Mouse (Mus musculus) heart, embryonic 14.5 days (tissue): Measurements from ENCODE around the gene Elmo1. TPM values are rescaled to one million over a fixed set of nuclear protein-coding genes. Genes with fewer than 3 reads are reported as not detected.

Experiments
- ATAC-seq: fragments of 200-750 bp; cut with Nextera tagmentation; 2 replicates; pipeline ENCODE4 v1.8.0; 2017; ENCODE audit warnings: low read depth, moderate TSS enrichment; ENCODE audit not compliant: insufficient number of reproducible peaks, insufficient read depth, low FRiP score
- H3K27ac ChIP-seq, 2 experiments: fragments of 200-500 bp in 1 of 2; fragments of 300-500 bp in 1 of 2; sonication (generic) in 1 of 2; replicated peaks in 1 of 2; 2 replicates each; pipeline ENCODE4 v1.5.1; 2012 to 2014; ENCODE audit warnings: low read depth in 2 of 2, low read length in 2 of 2, control low read depth in 1 of 2, mild to moderate bottlenecking in 1 of 2, mixed read lengths in 1 of 2; ENCODE audit not compliant: control insufficient read depth in 1 of 2, insufficient read depth in 1 of 2
- H3K27me3 ChIP-seq: fragments of 300-500 bp; sonication (generic); 2 replicates; pipeline ENCODE4 v1.6.1; 2014; ENCODE audit warnings: mild to moderate bottlenecking, low read length, control low read depth; ENCODE audit not compliant: control insufficient read depth, insufficient read depth
- H3K36me3 ChIP-seq: fragments of 300-500 bp; sonication (generic); 2 replicates; pipeline ENCODE4 v1.6.1; 2014; ENCODE audit warnings: mild to moderate bottlenecking, control low read depth, low read length, mixed read lengths; ENCODE audit not compliant: control insufficient read depth, insufficient read depth
- H3K4me1 ChIP-seq, 2 experiments: fragments of 200-500 bp in 1 of 2; fragments of 300-500 bp in 1 of 2; sonication (generic) in 1 of 2; 2 replicates each; pipeline ENCODE4 v1.6.1; 2012 to 2014; ENCODE audit warnings: low read length in 2 of 2, control low read depth in 1 of 2, mixed read lengths in 1 of 2; ENCODE audit not compliant: control insufficient read depth in 2 of 2, insufficient read depth in 2 of 2
- H3K4me2 ChIP-seq: fragments of 300-500 bp; sonication (generic); 2 replicates; pipeline ENCODE4 v1.6.1; 2014; ENCODE audit warnings: mild to moderate bottlenecking, low read length
- H3K4me3 ChIP-seq, 2 experiments: fragments of 200-500 bp in 1 of 2; fragments of 300-500 bp in 1 of 2; sonication (generic) in 1 of 2; 2 replicates each; pipeline ENCODE4 v1.5.1; 2012 to 2014; ENCODE audit warnings: low read length in 2 of 2, mild to moderate bottlenecking in 2 of 2, control low read depth in 1 of 2, low read depth in 1 of 2, moderate library complexity in 1 of 2; ENCODE audit not compliant: control insufficient read depth in 1 of 2, insufficient read depth in 1 of 2
- H3K9ac ChIP-seq: fragments of 300-500 bp; sonication (generic); 2 replicates; pipeline ENCODE4 v1.6.1; 2014; ENCODE audit warnings: mild to moderate bottlenecking, low read length
- H3K9me3 ChIP-seq: fragments of 300-500 bp; sonication (generic); 2 replicates; pipeline ENCODE4 v1.6.1; 2016; ENCODE audit warnings: low read length, control low read depth; ENCODE audit not compliant: control insufficient read depth
- WGBS: fragments of 180-500 bp; shearing (Covaris S2); extraction: QIAGEN DNeasy Blood & Tissue Kit; methylation state at CpG from one replicate; pipeline ENCODE4 v1.1.7; 2014; 5-methylcytosine and 5-hydroxymethylcytosine counted together
- polyA plus RNA-seq: library from polyadenylated mRNA; unstranded; fragments of >200 nt; fragmentation: Nextera tagmentation; extraction: Ambion mirVana; gene quantifications from 2 replicates; pipeline ENCODE4 v1.2.1, GENCODE M21; 2014

Elmo1 gene
- polyA plus RNA-seq, 1 experiment from 2014 or later = 10.4 TPM

DNA sequence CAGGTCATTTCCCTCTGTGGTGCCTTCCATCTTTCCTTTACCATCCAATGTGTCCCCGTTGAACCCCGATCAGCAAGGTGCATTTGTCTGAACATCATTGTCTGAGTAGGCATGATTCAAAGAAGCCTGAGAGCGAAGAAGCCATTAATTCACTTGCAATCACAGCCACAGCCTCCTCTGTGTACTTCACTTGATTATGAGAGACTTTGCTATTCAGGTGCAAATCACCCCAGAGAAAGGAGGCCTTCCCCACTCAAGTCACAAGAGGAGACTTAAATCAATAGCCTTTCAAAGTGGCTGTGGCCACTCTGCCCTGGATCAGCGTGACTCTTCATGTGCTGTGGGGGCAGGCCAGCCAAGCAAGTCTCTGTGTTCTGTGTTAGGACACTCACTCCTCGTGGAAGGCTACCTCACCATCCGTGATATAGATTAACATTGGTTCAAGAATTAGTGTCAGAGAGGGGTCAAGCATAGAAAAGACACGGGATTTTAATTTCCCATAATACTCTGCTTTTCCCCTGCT is 360.5 kb downstream of the Elmo1 start:
- H3K27me3 ChIP-seq = no peaks in the 10 kb centered on the region
- H3K4me2 ChIP-seq = no peak overlapping the region
- no peaks in the 10 kb centered on the region for H3K4me1 ChIP-seq
- no peak overlapping the region for H3K4me3 ChIP-seq
- 84% methylated on average over 7 of the region's 7 CpGs for WGBS
- no peaks in the 10 kb centered on the region for H3K9me3 ChIP-seq
- H3K36me3 ChIP-seq = no peaks in the 10 kb centered on the region
- ATAC-seq = no peak
- H3K27ac ChIP-seq = no peak overlapping the region
- no peak overlapping the region for H3K9ac ChIP-seq

DNA sequence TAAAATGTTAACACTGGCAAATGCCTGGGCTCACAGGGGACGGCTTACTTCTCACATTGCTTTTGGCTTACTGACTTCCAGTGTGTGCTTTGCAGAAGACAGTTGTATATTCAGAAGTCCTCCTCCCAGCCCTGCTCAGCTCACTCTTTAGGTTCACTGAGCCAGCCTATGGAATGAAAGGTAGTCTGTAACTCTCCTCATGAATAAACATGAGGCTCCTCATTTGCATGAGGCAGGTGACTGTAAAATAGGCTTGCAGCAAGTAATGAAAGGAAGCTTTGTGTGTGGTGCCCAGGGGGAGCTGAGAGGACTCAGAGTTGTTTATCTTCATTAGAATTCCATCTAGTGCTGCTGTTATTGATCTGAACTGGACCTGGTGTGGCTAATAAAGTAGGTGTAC is 364.0 kb downstream of the Elmo1 start:
- 76% methylated on average over 1 of the region's 1 CpGs for WGBS
- no peak overlapping the region for H3K9ac ChIP-seq
- H3K36me3 ChIP-seq = no peaks in the 10 kb centered on the region
- no peak for ATAC-seq
- no peak overlapping the region for H3K27ac ChIP-seq
- H3K27me3 ChIP-seq = no peaks in the 10 kb centered on the region
- H3K4me3 ChIP-seq = no peak overlapping the region
- H3K9me3 ChIP-seq = no peaks in the 10 kb centered on the region
- no peak overlapping the region for H3K4me2 ChIP-seq
- H3K4me1 ChIP-seq = peaks cover 0 to 2% of the 10 kb centered on the region in 2 experiments; a peak in 1 of 4 replicates

DNA sequence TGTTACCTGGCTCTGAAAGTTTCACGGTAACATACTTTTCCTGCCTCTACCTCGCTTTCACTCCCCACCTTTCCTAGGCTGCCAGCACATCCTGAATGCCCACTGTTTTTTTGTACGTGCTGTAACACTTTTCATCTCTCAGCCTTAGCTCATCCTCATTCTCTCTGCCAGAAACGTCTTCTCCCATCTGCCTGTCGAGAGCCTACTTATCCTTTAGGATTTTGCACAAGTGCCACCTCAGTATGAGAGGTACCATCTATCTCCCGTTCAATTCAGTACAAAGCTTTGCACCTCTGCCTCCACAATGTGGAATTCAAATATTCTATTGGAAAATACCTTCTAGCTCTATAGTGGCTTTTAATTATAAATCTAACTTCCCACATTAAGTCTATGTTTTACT is 369.7 kb downstream of the Elmo1 start:
- Histone ChIP-seq H3K9ac (no peak overlapping the region), H3K27me3 (no peaks in the 10 kb centered on the region), H3K4me1 (peaks cover 0 to 2% of the 10 kb centered on the region in 2 experiments; a peak in 1 of 4 replicates), H3K27ac (no peak overlapping the region), H3K36me3 (no peaks in the 10 kb centered on the region), H3K9me3 (no peaks in the 10 kb centered on the region), H3K4me3 (no peak overlapping the region), H3K4me2 (no peak overlapping the region)
- 80% methylated on average over 6 of the region's 6 CpGs for WGBS
- ATAC-seq = no peak

DNA sequence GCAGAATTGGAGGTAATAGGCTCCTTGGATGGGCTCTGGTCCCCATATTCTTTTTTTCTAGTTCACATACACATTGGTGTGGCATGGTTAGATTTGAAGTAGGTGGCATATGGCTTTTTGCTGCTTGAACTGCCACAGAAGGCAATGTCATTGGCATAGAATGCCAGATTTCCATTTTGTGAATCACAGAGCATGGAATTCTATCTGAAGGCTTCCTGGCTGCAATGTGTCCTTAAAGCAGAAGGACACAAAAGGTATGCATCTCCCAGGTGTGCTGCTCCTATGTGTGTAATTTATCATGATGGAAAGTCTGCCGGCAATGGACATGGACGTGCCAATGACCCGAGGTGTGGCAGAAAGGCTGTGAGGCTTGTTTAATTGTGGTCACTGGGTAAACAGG is 371.2 kb downstream of the Elmo1 start:
- no peak for ATAC-seq
- H3K4me2 ChIP-seq = no peak overlapping the region
- H3K9me3 ChIP-seq = no peaks in the 10 kb centered on the region
- no peak overlapping the region for H3K9ac ChIP-seq
- H3K36me3 ChIP-seq = no peaks in the 10 kb centered on the region
- H3K4me3 ChIP-seq = no peak overlapping the region
- H3K27me3 ChIP-seq = no peaks in the 10 kb centered on the region
- peaks cover 0 to 2% of the 10 kb centered on the region in 2 experiments; a peak in 1 of 4 replicates for H3K4me1 ChIP-seq
- WGBS = 87% methylated on average over 3 of the region's 3 CpGs
- no peak overlapping the region for H3K27ac ChIP-seq

DNA sequence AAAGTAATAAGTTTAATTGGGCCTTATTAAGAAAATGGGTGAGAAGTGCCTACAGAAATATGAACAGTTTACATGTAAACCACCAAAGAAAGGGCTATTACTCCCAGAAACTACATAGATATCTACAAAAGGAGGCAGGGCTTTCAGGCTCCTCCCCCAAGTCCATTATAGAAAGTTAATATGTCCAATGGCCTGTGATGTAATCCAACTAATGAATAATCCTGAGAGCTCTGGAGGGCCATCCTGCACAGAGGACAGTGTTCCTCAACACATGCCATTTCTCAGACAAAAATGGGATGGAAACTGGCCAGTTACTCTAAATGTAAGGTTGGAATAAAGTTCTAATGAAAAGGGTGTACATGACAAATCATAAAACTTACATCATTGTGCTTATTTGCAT is 373.8 kb downstream of the Elmo1 start:
- no peaks in the 10 kb centered on the region for H3K27me3 ChIP-seq
- no peak overlapping the region for H3K27ac ChIP-seq
- H3K36me3 ChIP-seq = no peaks in the 10 kb centered on the region
- H3K9ac ChIP-seq = no peak overlapping the region
- no peak for ATAC-seq
- H3K9me3 ChIP-seq = no peaks in the 10 kb centered on the region
- no peak overlapping the region for H3K4me2 ChIP-seq
- no peaks in the 10 kb centered on the region for H3K4me1 ChIP-seq
- H3K4me3 ChIP-seq = no peak overlapping the region

DNA sequence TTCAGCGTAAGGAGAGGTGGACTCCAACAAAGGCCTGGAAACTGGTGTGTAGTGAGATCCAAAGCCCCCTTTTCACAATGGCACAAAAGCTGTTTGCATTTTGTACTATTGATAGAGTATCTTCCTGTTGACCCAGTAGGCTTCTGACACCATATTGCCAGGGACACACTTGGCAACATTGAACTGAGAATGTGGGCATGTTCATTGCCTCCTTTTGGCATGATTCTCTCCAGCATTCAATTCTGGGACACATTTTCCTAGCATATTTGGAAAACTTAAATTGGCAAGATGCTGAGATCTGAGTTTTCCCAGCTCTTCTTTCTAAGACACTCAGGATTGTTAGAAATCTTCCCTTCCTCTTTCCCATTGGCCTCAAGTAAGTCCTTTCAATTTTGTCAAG is 377.0 kb downstream of the Elmo1 start:
- Histone ChIP-seq H3K4me3 (no peak overlapping the region), H3K9ac (no peak overlapping the region), H3K4me1 (no peaks in the 10 kb centered on the region), H3K4me2 (no peak overlapping the region), H3K9me3 (no peaks in the 10 kb centered on the region), H3K27me3 (no peaks in the 10 kb centered on the region), H3K36me3 (no peaks in the 10 kb centered on the region), H3K27ac (no peak overlapping the region)
- WGBS = 91% methylated on average over 1 of the region's 1 CpGs
- no peak for ATAC-seq

DNA sequence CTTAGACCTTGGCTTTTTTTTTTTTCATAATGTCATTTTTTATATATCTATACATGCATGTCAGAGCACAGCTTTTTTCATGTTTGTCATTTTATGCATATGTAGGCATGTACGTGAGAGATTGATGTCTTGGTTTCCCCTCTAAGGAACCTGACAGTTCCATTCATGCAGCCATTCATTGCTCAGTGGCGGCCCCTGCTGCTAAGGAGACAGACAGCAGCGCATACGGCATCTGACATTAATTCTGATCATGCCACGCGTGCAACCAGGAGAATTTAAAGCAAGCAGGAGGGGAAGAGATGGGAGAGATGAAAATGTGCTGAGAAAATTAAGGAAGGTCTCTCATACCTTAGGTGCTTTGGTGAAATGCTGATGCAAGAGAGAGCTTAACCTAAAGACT is 381.3 kb downstream of the Elmo1 start:
- H3K27ac ChIP-seq = no peak overlapping the region
- no peaks in the 10 kb centered on the region for H3K27me3 ChIP-seq
- no peaks in the 10 kb centered on the region for H3K9me3 ChIP-seq
- peaks cover 11 to 14% of the 10 kb centered on the region in 2 experiments for H3K4me1 ChIP-seq
- WGBS = 9% methylated on average over 6 of the region's 6 CpGs
- no peak overlapping the region for H3K4me2 ChIP-seq
- no peak overlapping the region for H3K4me3 ChIP-seq
- no peak overlapping the region for H3K9ac ChIP-seq
- ATAC-seq = no peak
- H3K36me3 ChIP-seq = no peaks in the 10 kb centered on the region

DNA sequence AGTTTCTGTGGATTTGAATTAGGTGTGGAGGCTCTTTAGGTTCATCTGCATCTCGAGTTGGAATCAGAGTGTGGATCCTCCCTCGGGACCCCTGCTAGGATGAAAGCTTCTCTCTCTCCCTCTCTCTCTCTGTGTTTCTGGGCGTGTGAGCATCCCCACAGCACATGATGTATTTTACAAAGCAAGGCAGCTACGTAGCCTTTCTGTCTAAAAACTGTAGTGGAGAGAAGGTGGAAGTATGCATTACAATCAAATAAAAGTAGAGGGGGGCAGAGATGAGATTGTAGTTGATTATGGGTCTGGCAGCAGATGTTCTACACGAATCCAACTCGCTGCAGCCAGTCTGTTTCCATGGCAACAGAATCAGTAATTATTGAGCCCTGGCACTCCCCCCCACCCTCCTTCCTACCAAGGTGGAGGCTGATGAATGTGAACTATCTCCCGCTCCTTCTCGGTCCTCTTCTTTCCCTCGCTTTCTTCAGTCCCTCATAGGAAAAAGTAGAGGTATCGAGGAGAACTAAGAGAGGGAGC is 382.0 kb downstream of the Elmo1 start:
- H3K4me2 ChIP-seq = no peak overlapping the region
- no peak overlapping the region for H3K9ac ChIP-seq
- H3K4me1 ChIP-seq = peaks cover 11 to 14% of the 10 kb centered on the region in 2 experiments
- H3K27me3 ChIP-seq = no peaks in the 10 kb centered on the region
- H3K4me3 ChIP-seq = no peak overlapping the region
- 65% methylated on average over 10 of the region's 10 CpGs for WGBS
- H3K36me3 ChIP-seq = no peaks in the 10 kb centered on the region
- H3K27ac ChIP-seq = no peak overlapping the region
- H3K9me3 ChIP-seq = no peaks in the 10 kb centered on the region
- no peak for ATAC-seq
